Mouse (Mus musculus): Measurements from ENCODE around the gene Mtg2. TPM values are rescaled to one million over a fixed set of nuclear protein-coding genes. Genes with fewer than 3 reads are reported as not detected.

Mtg2 gene
- polyA plus RNA-seq, 1 experiment = 13.9 TPM

- Histone ChIP-seq H3K4me3 (replicated peaks) (no peak overlapping the region), H3K36me3 (replicated peaks; ENCODE audit: low read length) (peaks cover 44% of the 10 kb centered on the region), H3K9me3 (peaks cover 19% of the 10 kb centered on the region), H3K4me1 (peaks cover 40% of the 10 kb centered on the region), H3K27me3 (replicated peaks) (peaks cover 3% of the 10 kb centered on the region)
- no peak for TF ChIP-seq GATA1 (IDR thresholded peaks at IDR 0.05; ENCODE audit: borderline replicate concordance, low read length)
- no peak for TF ChIP-seq FLI1 (IDR thresholded peaks at IDR 0.05; ENCODE audit: low read length)
Observed at GRCm38 (mm10) chr2:180050986-180051385, 19.4 kb upstream of the Mtg2 start.

- H3K4me1 ChIP-seq = peaks cover 36% of the 10 kb centered on the region
- peaks cover 16% of the 10 kb centered on the region for H3K9me3 ChIP-seq
- peaks cover 3% of the 10 kb centered on the region for H3K27me3 ChIP-seq (replicated peaks)
- H3K4me3 ChIP-seq (replicated peaks) = no peak overlapping the region
- H3K36me3 ChIP-seq (replicated peaks; ENCODE audit: low read length) = peaks cover 49% of the 10 kb centered on the region
- TF ChIP-seq FLI1 (IDR thresholded peaks at IDR 0.05; ENCODE audit: low read length) = no peak
- no peak for TF ChIP-seq GATA1 (IDR thresholded peaks at IDR 0.05; ENCODE audit: borderline replicate concordance, low read length)
Observed at GRCm38 (mm10) chr2:180051986-180052733, 18.2 kb upstream of the Mtg2 start.

- TF ChIP-seq GATA1 (IDR thresholded peaks at IDR 0.05; ENCODE audit: borderline replicate concordance, low read length) (no peak), FLI1 (IDR thresholded peaks at IDR 0.05; ENCODE audit: low read length) (no peak)
- H3K36me3 ChIP-seq (replicated peaks; ENCODE audit: low read length) = peaks cover 58% of the 10 kb centered on the region
- peaks cover 3% of the 10 kb centered on the region for H3K27me3 ChIP-seq (replicated peaks)
- peaks cover 9% of the 10 kb centered on the region for H3K9me3 ChIP-seq
- H3K4me3 ChIP-seq (replicated peaks) = no peak overlapping the region
- peaks cover 36% of the 10 kb centered on the region for H3K4me1 ChIP-seq
Observed at GRCm38 (mm10) chr2:180053001-180053400, 17.4 kb upstream of the Mtg2 start.

- Histone ChIP-seq H3K9me3 (no peaks in the 10 kb centered on the region), H3K27me3 (replicated peaks) (no peaks in the 10 kb centered on the region), H3K4me3 (replicated peaks) (no peak overlapping the region), H3K36me3 (replicated peaks; ENCODE audit: low read length) (peaks cover 64% of the 10 kb centered on the region), H3K4me1 (peaks cover 11% of the 10 kb centered on the region)
- TF ChIP-seq FLI1 (IDR thresholded peaks at IDR 0.05; ENCODE audit: low read length) (no peak), GATA1 (IDR thresholded peaks at IDR 0.05; ENCODE audit: borderline replicate concordance, low read length) (no peak)
Observed at GRCm38 (mm10) chr2:180063338-180064131, 6.9 kb upstream of the Mtg2 start.

- TF ChIP-seq GATA1 (IDR thresholded peaks at IDR 0.05; ENCODE audit: borderline replicate concordance, low read length) (no peak), FLI1 (IDR thresholded peaks at IDR 0.05; ENCODE audit: low read length) (no peak)
- H3K4me1 ChIP-seq = peaks cover 33% of the 10 kb centered on the region
- peaks cover 45% of the 10 kb centered on the region for H3K36me3 ChIP-seq (replicated peaks; ENCODE audit: low read length)
- H3K27me3 ChIP-seq (replicated peaks) = no peaks in the 10 kb centered on the region
- no peaks in the 10 kb centered on the region for H3K9me3 ChIP-seq
- H3K4me3 ChIP-seq (replicated peaks) = peak overlapping the region; percentile 96
Observed at GRCm38 (mm10) chr2:180069770-180070480, 463 bp upstream of the Mtg2 start.

- TF ChIP-seq FLI1 (IDR thresholded peaks at IDR 0.05; ENCODE audit: low read length) (no peak), GATA1 (IDR thresholded peaks at IDR 0.05; ENCODE audit: borderline replicate concordance, low read length) (no peak)
- Histone ChIP-seq H3K27me3 (replicated peaks) (no peaks in the 10 kb centered on the region), H3K4me1 (peaks cover 36% of the 10 kb centered on the region), H3K36me3 (replicated peaks; ENCODE audit: low read length) (peaks cover 52% of the 10 kb centered on the region), H3K9me3 (no peaks in the 10 kb centered on the region), H3K4me3 (replicated peaks) (no peak overlapping the region)
Observed at GRCm38 (mm10) chr2:180071671-180072070, 1.3 kb downstream of the Mtg2 start.

GRCm38 (mm10) chr2:180072886-180073285 lies 2.5 kb downstream of the Mtg2 start:
- TF ChIP-seq GATA1 (IDR thresholded peaks at IDR 0.05; ENCODE audit: borderline replicate concordance, low read length) (no peak), FLI1 (IDR thresholded peaks at IDR 0.05; ENCODE audit: low read length) (no peak)
- H3K27me3 ChIP-seq (replicated peaks) = no peaks in the 10 kb centered on the region
- H3K36me3 ChIP-seq (replicated peaks; ENCODE audit: low read length) = peaks cover 54% of the 10 kb centered on the region
- peaks cover 45% of the 10 kb centered on the region for H3K4me1 ChIP-seq
- no peak overlapping the region for H3K4me3 ChIP-seq (replicated peaks)
- no peaks in the 10 kb centered on the region for H3K9me3 ChIP-seq

GRCm38 (mm10) chr2:180077622-180078021 lies 7.2 kb downstream of the Mtg2 start:
- no peak overlapping the region for H3K4me3 ChIP-seq (replicated peaks)
- H3K9me3 ChIP-seq = no peaks in the 10 kb centered on the region
- no peaks in the 10 kb centered on the region for H3K27me3 ChIP-seq (replicated peaks)
- H3K36me3 ChIP-seq (replicated peaks; ENCODE audit: low read length) = peaks cover 77% of the 10 kb centered on the region
- H3K4me1 ChIP-seq = peaks cover 42% of the 10 kb centered on the region
- TF ChIP-seq GATA1 (IDR thresholded peaks at IDR 0.05; ENCODE audit: borderline replicate concordance, low read length) (no peak), FLI1 (IDR thresholded peaks at IDR 0.05; ENCODE audit: low read length) (no peak)

- H3K4me3 ChIP-seq (replicated peaks) = no peak overlapping the region
- peaks cover 77% of the 10 kb centered on the region for H3K36me3 ChIP-seq (replicated peaks; ENCODE audit: low read length)
- no peaks in the 10 kb centered on the region for H3K27me3 ChIP-seq (replicated peaks)
- TF ChIP-seq GATA1 (IDR thresholded peaks at IDR 0.05; ENCODE audit: borderline replicate concordance, low read length) (no peak), FLI1 (IDR thresholded peaks at IDR 0.05; ENCODE audit: low read length) (no peak)
- peaks cover 60% of the 10 kb centered on the region for H3K4me1 ChIP-seq
- no peaks in the 10 kb centered on the region for H3K9me3 ChIP-seq
Observed at GRCm38 (mm10) chr2:180080680-180081079, 10.3 kb downstream of the Mtg2 start.
